Mouse (Mus musculus) E14TG2a.4 (cell line): ENCODE results near the gene Sprr2k.

ENCODE experiments used
- H3K27me3 ChIP-seq: 2 replicates; pipeline ENCODE4 v1.6.1; 2014; ENCODE audit warnings: low read length, control low read depth; ENCODE audit not compliant: insufficient read depth
- H3K36me3 ChIP-seq: 2 replicates; pipeline ENCODE4 v1.6.1; 2014; ENCODE audit warnings: low read length, control low read depth; ENCODE audit not compliant: insufficient read depth
- H3K4me1 ChIP-seq: replicated peaks from 2 replicates; pipeline ENCODE4 v1.6.1; 2014; ENCODE audit warnings: low read depth, low read length, control low read depth
- H3K4me3 ChIP-seq: replicated peaks from 2 replicates; pipeline ENCODE4 v1.5.1; 2014; ENCODE audit warnings: mild to moderate bottlenecking, low read length
- H3K9me3 ChIP-seq: 2 replicates; pipeline ENCODE4 v1.6.1; 2014; ENCODE audit warnings: low read length, control low read depth
- CTCF ChIP-seq: conservative IDR thresholded peaks from 2 replicates; pipeline ENCODE4 v1.5.1; 2014; ENCODE audit warnings: low read length
- NANOG ChIP-seq: IDR thresholded peaks from 2 replicates; pipeline ENCODE4 v1.6.1; 2014; ENCODE audit warnings: borderline replicate concordance, low read length, mixed read lengths
- POU5F1 ChIP-seq: IDR thresholded peaks from 2 replicates; pipeline ENCODE4 v1.6.1; 2014; ENCODE audit warnings: low read length, borderline replicate concordance

Sprr2k gene

DNA sequence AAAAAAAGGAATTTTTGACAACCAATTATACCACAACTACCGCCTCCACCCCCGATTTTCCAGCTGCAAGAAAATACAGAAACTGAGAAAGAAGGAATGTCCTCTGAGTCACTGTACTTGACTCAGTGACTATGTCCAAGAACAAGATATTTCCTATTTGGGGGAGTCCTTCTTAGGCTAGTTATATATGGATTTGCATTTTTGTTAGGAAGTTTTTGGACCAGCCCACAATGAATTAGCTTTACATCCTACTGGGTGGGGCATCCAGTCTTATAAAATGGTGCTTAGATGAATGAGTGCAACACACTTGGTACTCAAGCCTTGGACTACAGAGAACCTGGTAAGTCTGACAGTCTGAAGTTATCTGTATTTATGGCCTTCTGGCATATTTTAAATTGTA is at the start of gene Sprr2k:
TSS of gene Sprr2k (plus strand) at position 301 of the 400 bp plus-strand sequence.
- no peaks in the 10 kb centered on the region for H3K36me3 ChIP-seq
- TF ChIP-seq NANOG: no peak
- no peak for TF ChIP-seq CTCF
- no peak for TF ChIP-seq POU5F1

DNA sequence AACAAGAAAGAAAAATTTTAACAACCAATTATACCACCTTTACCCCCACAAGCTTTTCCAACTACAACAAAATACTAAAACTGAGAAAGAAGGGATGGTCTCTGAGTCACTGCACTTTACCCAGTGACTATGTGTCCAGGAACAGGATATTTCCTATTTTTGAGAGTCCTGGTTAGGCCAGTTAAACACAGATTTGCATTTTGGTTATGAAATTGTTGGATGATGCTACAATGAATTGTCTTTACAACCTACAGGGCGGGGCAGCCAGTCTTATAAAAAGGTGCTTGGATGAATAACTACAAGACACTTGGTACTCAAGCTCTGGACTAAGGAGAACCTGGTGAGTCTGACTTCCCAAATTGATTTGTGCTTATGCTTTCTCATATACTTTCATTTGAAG is 47.0 kb upstream of the Sprr2k start, which contains the start of gene Sprr2h:
TSS of gene Sprr2h (plus strand) at position 301 of the 400 bp plus-strand sequence.
- H3K9me3 ChIP-seq: no peaks in the 10 kb centered on the region
- H3K4me1 ChIP-seq: no peaks in the 10 kb centered on the region
- TF ChIP-seq CTCF (no peak), NANOG (no peak), POU5F1 (no peak)
- H3K4me3 ChIP-seq: no peak within 1 kb of the TSS
- H3K27me3 ChIP-seq: no peaks in the 10 kb centered on the region
- no peaks in the 10 kb centered on the region for H3K36me3 ChIP-seq

More for the DNA sequence above, at the start of gene Sprr2k:
- Histone ChIP-seq H3K9me3 (no peaks in the 10 kb centered on the region), H3K27me3 (no peaks in the 10 kb centered on the region), H3K4me3 (no peak within 1 kb of the TSS), H3K4me1 (no peaks in the 10 kb centered on the region)

DNA sequence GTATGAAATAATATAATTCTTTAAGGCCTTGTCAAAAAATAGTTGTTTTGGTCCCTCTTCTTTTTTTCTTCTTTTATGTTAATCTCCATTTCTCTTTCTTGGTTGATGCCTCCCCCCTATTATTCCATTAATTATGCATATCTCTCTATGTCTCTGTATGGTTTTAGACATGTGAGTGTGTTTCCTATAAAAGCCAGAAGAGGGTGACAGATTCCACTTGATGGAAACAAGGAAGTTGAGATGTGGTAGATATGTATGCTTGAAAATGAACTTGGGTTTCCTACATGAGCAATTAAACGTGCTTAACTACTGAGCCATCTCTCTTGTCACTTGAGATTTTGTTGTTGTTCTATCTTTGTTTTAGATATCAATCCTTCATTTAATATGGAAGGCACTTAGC is 38.1 kb upstream of the Sprr2k start:
- H3K27me3 ChIP-seq: no peaks in the 10 kb centered on the region
- no peak for TF ChIP-seq CTCF
- TF ChIP-seq POU5F1: no peak
- TF ChIP-seq NANOG: no peak
- H3K4me3 ChIP-seq: no peak overlapping the region
- H3K36me3 ChIP-seq: no peaks in the 10 kb centered on the region
- H3K4me1 ChIP-seq: no peaks in the 10 kb centered on the region
- H3K9me3 ChIP-seq: no peaks in the 10 kb centered on the region

DNA sequence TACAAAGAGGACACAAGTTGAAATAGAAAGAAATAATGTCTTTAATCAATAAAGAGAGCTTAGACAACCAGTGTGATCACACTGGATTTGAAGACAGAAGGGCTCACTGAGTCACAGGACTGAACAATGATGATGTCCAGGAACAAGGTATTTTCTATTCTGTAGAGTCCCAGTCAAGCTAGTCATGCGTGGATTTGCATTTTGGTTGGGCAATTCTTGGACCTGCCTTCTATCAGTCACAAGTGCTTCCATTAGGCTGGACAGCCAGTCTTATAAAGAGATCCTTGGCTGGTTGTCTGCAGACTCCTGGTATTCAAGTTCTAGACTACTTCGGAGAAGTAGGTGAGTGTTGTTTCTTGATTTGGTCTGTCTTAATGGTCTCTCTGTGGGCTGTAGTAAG is 24.7 kb upstream of the Sprr2k start, which contains the start of gene Sprr2i:
TSS of gene Sprr2i (plus strand) at position 301 of the 400 bp plus-strand sequence.
- Histone ChIP-seq H3K36me3 (no peaks in the 10 kb centered on the region), H3K9me3 (no peaks in the 10 kb centered on the region), H3K4me3 (no peak within 1 kb of the TSS), H3K27me3 (no peaks in the 10 kb centered on the region), H3K4me1 (no peaks in the 10 kb centered on the region)
- TF ChIP-seq NANOG (no peak), CTCF (no peak), POU5F1 (no peak)

DNA sequence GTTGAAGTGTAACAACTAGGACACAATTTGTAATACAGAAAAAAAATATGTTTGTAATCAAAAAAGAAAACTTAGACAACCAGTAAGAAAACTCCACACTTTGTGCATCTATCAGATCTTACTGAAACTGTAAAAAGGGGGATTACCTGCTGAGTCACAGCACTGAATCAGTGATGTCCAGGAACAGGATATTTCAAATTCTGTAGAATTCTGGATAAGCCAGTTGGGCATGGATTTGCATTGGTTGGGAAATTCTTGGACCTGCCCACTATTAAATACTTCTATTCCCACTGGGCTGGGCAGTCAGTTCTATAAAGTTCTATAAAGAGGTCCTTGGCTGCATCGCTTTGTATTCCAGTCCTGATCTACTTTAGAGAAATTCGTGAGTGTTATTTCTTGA is 14.6 kb upstream of the Sprr2k start, which contains the start of gene Sprr2j-ps:
TSS of gene Sprr2j-ps (plus strand) at position 301 of the 400 bp plus-strand sequence.
- Histone ChIP-seq H3K27me3 (no peaks in the 10 kb centered on the region), H3K4me3 (no peak within 1 kb of the TSS), H3K4me1 (no peaks in the 10 kb centered on the region), H3K9me3 (no peaks in the 10 kb centered on the region), H3K36me3 (no peaks in the 10 kb centered on the region)
- TF ChIP-seq CTCF (no peak), POU5F1 (no peak), NANOG (no peak)

DNA sequence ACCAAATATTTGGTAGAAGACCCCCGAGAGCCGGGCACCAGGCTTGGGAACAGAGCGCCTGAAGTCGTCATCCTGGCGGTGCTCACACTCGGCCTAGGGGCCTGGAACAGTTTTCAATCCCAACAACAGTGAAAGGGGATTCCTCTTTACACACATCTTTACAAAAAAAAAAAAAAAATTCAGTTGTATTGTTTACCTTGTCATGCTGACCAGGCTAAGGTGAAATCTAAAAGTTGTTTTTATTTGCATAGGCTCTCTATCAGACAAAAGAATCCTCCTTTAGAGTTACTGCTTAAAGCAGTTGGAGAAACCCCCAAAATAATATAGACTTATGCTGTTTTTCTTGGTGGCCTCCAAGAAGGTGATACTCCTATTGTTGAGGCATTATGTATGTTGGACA is 3.1 kb upstream of the Sprr2k start, which contains the start of gene Gm9774:
TSS of gene Gm9774 (minus strand) at position 101 of the 400 bp plus-strand sequence.
- TF ChIP-seq NANOG (no peak), CTCF (no peak), POU5F1 (no peak)
- Histone ChIP-seq H3K27me3 (no peaks in the 10 kb centered on the region), H3K36me3 (no peaks in the 10 kb centered on the region), H3K4me1 (no peaks in the 10 kb centered on the region), H3K9me3 (no peaks in the 10 kb centered on the region), H3K4me3 (peak within 1 kb of the TSS; percentile 29; the same call in 1 of the 2 replicates)

DNA sequence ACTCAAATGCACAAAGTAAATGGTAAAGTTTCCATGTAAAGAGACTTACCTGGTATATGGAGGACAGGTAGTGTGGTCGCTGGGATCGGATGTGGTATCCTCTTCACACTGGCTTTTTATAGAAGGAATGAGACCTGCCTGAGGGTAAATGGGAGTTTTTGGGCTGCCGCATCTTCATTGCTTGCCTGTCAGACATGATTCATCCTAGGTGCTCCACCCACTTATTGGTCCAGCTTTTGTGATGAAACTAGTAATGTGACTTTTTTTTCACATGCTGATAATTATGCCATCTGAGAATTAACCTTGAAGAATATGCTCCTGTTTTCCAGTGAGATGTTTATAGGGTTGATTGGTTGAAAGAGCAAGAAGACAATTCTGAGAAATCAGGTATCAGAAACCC is 6.3 kb downstream of the Sprr2k start, which contains the start of gene Sprr1b:
TSS of gene Sprr1b (minus strand) at position 101 of the 400 bp plus-strand sequence.
- Histone ChIP-seq H3K4me1 (no peaks in the 10 kb centered on the region), H3K36me3 (no peaks in the 10 kb centered on the region), H3K9me3 (no peaks in the 10 kb centered on the region), H3K27me3 (no peaks in the 10 kb centered on the region), H3K4me3 (no peak within 1 kb of the TSS)
- TF ChIP-seq NANOG (no peak), POU5F1 (no peak), CTCF (no peak)

DNA sequence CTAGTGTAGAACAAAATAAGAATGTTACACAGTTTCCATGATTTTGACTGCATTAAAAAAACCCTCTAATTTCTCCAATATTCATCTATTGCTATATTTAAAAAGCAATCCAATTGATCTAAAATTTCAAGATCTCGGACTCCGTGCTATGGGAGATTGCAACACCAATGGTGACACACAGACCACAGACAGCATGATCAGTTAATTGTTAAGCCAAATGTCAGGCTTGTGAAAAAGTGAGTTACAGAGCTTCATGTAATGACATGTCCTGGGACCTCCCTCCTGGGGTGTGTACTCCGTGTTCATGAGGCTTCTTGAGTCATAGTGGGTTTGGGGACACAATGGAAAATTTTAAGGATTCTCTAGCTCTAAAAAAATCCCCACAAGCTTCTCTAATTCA is 7.8 kb downstream of the Sprr2k start:
- H3K4me3 ChIP-seq: no peak overlapping the region
- H3K4me1 ChIP-seq: no peaks in the 10 kb centered on the region
- no peaks in the 10 kb centered on the region for H3K36me3 ChIP-seq
- H3K27me3 ChIP-seq: no peaks in the 10 kb centered on the region
- no peaks in the 10 kb centered on the region for H3K9me3 ChIP-seq
- TF ChIP-seq NANOG (no peak), POU5F1 (no peak), CTCF (no peak)

DNA sequence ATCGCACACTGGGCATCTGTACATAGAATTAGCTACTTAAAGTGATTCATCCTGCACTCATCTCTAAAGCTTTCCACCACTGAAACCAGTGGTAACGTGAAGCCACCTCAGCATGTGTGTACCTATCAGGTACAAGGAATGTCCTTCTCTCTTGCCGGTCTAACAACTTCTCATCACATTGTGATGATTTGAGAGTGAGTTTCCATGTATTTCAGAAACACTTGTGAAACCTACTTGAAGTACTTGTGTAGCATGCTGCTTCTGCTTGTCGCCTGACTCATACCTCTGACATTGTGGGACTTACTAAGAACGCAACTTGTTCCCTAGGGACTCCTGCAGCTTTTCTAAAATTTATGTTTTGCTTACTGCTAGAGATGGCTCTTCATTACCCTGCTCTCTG is 22.8 kb downstream of the Sprr2k start:
- TF ChIP-seq POU5F1 (no peak), NANOG (no peak), CTCF (no peak)
- no peak overlapping the region for H3K4me3 ChIP-seq

More for the DNA sequence above, 22.8 kb downstream of the Sprr2k start:
- Histone ChIP-seq H3K27me3 (no peaks in the 10 kb centered on the region), H3K4me1 (no peaks in the 10 kb centered on the region), H3K36me3 (no peaks in the 10 kb centered on the region), H3K9me3 (no peaks in the 10 kb centered on the region)
